Mouse (Mus musculus) adipocyte (in vitro differentiated cells): ENCODE measurements around the gene Clps.

Source experiments
- DNase-seq: peaks from one replicate; pipeline ENCODE4 v3.0.0-alpha.2; 2016; ENCODE audit warnings: low spot score

The Clps gene

GRCm38 (mm10) chr17:28518615-28519071 lies 41.9 kb downstream of the Clps start:
- no peak for DNase-seq

- no peak for DNase-seq
These were observed 42.5 kb downstream of the Clps start for GRCm38 (mm10) chr17:28517956-28518614.

DNA sequence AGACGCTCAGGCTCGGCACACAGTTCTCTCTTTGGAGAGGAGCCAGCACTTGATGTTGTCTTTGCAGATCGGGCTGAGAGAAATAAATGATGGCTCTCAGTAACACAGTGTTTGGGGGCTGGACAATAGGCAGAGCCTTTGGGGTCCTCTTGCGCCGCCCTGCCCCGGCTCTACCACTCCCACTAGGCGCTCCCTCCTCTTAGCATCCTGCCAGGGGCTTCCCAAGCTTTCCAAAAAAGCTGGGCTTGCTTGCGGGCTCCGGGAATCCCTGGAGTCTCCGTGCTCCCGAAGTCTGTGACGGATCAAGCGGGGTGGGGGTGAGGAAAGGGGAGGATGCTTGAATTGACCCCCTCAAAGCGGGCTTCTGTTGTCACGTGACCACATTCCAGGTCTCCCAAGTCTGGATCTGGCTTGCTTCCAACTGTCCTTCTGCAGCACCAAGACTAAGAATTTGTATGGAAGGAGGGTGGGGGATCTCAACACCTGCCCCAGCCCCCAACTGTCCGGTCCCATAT lies 43.1 kb downstream of the Clps start, which contains the start of gene Fkbp5:
Gene Fkbp5, minus strand, starts transcription at position 87 of the 515 bp plus-strand sequence.
- no peak for DNase-seq

DNA sequence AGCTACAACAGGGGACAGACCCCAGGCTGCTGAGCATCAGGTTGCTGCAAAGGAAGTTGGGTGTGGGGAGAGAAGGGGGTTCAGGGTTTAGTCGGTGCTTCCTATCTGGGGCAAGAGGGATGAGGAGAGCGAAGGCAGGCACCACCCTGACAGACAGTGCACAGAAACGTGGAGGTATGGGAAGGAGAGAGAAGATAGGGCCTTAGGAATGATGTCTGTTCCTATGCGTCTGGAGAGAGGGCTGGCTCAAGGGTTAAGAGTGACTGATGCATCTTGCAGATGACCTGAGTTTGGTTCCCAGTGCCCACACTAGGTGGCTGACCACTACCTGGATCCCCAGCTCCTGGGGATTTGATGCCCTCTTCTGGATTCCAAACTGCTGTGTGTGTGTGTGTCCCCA lies 43.7 kb downstream of the Clps start:
- DNase-seq = no peak

DNA sequence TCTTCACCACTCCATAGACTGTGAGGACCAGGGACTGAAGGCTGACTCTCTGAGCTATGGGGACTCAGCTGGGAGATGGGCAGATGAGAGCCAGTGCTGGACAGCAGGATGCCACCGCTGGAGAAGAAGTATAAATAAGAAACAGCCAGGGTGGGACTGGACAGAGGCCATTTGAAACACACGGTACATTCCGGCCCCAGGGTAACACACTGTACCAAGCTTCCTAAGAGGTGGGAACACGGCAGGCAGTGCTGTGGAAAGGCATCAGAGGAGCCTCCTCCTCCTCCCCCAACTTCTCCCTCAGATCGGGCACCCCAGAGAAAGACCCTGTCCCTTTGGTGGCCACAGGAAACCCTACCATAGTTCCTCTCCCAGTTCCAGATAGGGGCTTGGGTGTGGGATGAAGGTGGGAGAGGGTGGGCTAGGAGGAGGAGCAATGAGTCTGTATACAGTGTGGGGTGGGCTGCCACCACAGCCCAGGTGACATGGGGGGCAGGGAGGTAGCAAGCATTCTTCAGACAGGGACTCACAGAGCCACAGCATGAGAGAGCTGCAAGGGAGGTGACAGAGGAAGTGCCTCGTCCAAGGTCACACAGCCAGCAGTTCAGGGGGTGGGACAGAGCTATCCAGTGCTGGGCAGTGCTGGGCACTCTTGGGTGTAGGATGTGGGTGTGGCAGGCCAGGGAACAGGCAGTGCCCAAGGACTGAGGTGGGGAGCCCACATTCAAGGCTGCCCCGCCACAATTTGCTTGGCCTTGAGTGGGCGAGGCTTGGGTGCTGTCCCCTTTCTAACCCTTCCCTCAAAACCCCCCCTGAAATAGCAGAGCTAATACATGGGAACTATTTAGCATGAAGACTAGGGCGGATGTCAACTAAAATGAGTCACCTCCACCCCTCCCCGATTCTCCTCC lies 44.9 kb downstream of the Clps start:
- DNase-seq = no peak

DNA sequence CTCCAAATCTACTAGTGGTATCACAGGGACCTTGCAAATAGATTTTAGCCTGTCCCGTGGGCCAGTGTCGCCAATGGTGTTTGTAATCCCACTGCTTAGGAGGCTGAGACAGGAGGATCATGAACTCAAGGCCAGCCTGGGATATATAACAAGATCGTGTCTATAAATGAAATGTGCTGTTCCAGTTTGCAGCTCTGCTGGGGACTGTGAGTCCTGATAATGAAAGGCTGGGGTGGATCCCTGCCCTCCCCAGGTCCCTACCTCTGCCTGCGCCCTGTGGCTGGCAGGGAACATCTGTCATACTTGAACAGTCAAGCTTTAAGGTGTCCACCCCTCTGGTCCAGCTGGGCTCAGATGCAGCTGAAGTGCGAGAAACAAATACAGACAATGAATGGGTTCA lies 46.0 kb downstream of the Clps start:
- no peak for DNase-seq

GRCm38 (mm10) chr17:28513844-28514243 lies 46.7 kb downstream of the Clps start:
- DNase-seq = no peak

DNA sequence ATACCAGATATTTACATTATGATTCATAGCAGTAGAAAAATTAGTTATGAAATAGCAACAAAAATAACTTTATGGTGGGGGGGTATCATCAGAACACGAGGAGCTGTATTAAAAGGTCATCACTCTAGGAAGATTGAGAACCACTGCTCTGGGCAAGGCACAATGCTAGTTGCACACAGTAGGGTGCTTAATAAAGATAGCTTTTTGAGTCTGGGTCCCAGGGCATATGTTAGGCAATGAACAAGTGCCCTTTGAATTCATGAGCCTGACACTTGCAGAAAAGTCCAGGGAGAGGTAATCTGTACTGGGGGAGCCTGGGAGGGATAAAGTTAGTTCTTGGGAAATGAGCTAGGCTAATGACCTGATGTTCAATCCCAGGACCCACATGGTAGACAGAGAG lies 47.2 kb downstream of the Clps start:
- DNase-seq = no peak

DNA sequence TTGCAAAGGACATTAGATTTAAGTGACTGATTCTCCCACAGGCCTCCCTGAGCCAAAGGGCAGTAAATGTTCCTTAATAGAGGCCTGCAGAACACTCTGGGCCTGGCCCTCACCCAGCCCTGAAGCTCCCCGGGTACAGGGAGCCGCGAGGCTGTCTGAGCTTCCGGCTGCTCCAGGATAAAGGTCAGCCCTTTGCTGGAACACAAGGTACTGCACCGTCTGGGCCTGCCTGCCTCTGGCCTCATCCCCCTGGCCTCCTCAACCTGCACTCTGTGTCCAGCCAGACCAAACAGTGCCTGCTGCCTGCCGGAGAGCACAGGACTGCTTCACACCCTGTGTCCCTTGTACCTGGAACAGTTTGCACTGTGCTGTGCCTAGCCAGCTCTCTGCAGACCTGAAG lies 47.9 kb downstream of the Clps start:
- peak; percentile 87 for DNase-seq

- no peak for DNase-seq
These were observed 48.7 kb downstream of the Clps start for GRCm38 (mm10) chr17:28511616-28512541.

- DNase-seq = no peak
These were observed 49.9 kb downstream of the Clps start for GRCm38 (mm10) chr17:28510445-28511342.
